Comparison of ENCODE assay signal across 8 mouse cellular contexts in genomic region chrX:57052848-57053173, GRCm38 (mm10). TPM values are rescaled to one million over a fixed set of nuclear protein-coding genes. Genes with fewer than 3 reads are reported as not detected.
DNase-seq lines count a peak whose midpoint lies in the region; ATAC-seq lines count a peak whose summit lies in the region.

No protein-coding gene starts in this region.

- WGBS in kidney, embryonic 14.5 days, result 38% methylated on average over 4 of the region's 4 CpGs
- WGBS in hindbrain, embryonic 15.5 days, result 14% methylated on average over 4 of the region's 4 CpGs
- WGBS in midbrain, embryonic 13.5 days, result 26% methylated on average over 4 of the region's 4 CpGs

- peak overlapping the region; percentile 54 for H3K4me3 ChIP-seq in kidney, embryonic 14.5 days (ENCODE audit: low read length)
- H3K4me3 ChIP-seq in brown adipose tissue, adult 24 weeks (ENCODE audit: insufficient read depth, low read depth, low read length), result peak overlapping the region; percentile 98
- peak overlapping the region; percentile 63 for H3K4me3 ChIP-seq in hindbrain, embryonic 15.5 days
- peak overlapping the region; percentile 53 for H3K4me3 ChIP-seq in midbrain, embryonic 13.5 days (replicated peaks)

- H3K27ac ChIP-seq in kidney, embryonic 14.5 days (ENCODE audit: low read depth, low read length), result peak overlapping the region; percentile 92
- no peak overlapping the region for H3K27ac ChIP-seq in brown adipose tissue, adult 24 weeks (replicated peaks; ENCODE audit: low read depth, low read length)
- peak overlapping the region; percentile 97 for H3K27ac ChIP-seq in hindbrain, embryonic 15.5 days (replicated peaks)
- peak overlapping the region; percentile 95 for H3K27ac ChIP-seq in midbrain, embryonic 13.5 days

- no peaks in the 10 kb centered on the region for H3K27me3 ChIP-seq in kidney, embryonic 14.5 days (ENCODE audit: control insufficient read depth, insufficient read depth, low read length)
- no peaks in the 10 kb centered on the region for H3K27me3 ChIP-seq in hindbrain, embryonic 15.5 days
- H3K27me3 ChIP-seq in midbrain, embryonic 13.5 days, result no peaks in the 10 kb centered on the region

- H3K36me3 ChIP-seq in kidney, embryonic 14.5 days (ENCODE audit: control insufficient read depth, insufficient read depth, low read length), result peaks cover 4% of the 10 kb centered on the region; the same call in 1 of the 2 replicates
- H3K36me3 ChIP-seq in hindbrain, embryonic 15.5 days, result no peaks in the 10 kb centered on the region
- peaks cover 6% of the 10 kb centered on the region; the same call in 1 of the 2 replicates for H3K36me3 ChIP-seq in midbrain, embryonic 13.5 days

- H3K9me3 ChIP-seq in kidney, embryonic 14.5 days (ENCODE audit: control insufficient read depth, low read length), result no peaks in the 10 kb centered on the region
- H3K9me3 ChIP-seq in hindbrain, embryonic 15.5 days, result no peaks in the 10 kb centered on the region
- no peaks in the 10 kb centered on the region for H3K9me3 ChIP-seq in midbrain, embryonic 13.5 days

- H3K9ac ChIP-seq in kidney, embryonic 14.5 days (ENCODE audit: low read depth, low read length), result peak overlapping the region; percentile 61
- peak overlapping the region; percentile 62 for H3K9ac ChIP-seq in hindbrain, embryonic 15.5 days
- peak overlapping the region; percentile 66 for H3K9ac ChIP-seq in midbrain, embryonic 13.5 days (replicated peaks)

- no peaks in the 10 kb centered on the region for H3K4me1 ChIP-seq in kidney, embryonic 14.5 days (ENCODE audit: control insufficient read depth, insufficient read depth, low read length)
- H3K4me1 ChIP-seq in brown adipose tissue, adult 24 weeks (ENCODE audit: control insufficient read depth, insufficient read depth, insufficient read length, low read length), result no peaks in the 10 kb centered on the region
- 0 out of 2 replicates have a peak, but pooled peaks cover 4% of the 10 kb centered on the region for H3K4me1 ChIP-seq in hindbrain, embryonic 15.5 days (replicated peaks)
- H3K4me1 ChIP-seq in midbrain, embryonic 13.5 days (replicated peaks), result no peaks in the 10 kb centered on the region; the same call in 1 of the 2 replicates

- peak overlapping the region; percentile 39 for H3K4me2 ChIP-seq in kidney, embryonic 14.5 days (replicated peaks; ENCODE audit: low read depth, low read length)
- H3K4me2 ChIP-seq in hindbrain, embryonic 15.5 days, result peak overlapping the region; percentile 50
- H3K4me2 ChIP-seq in midbrain, embryonic 13.5 days (replicated peaks), result peak overlapping the region; percentile 49

- ATAC-seq in kidney, embryonic 14.5 days (ENCODE audit: low FRiP score, low TSS enrichment), result peak; percentile 74
- ATAC-seq in hindbrain, embryonic 15.5 days (ENCODE audit: low FRiP score, low read depth), result peak; percentile 71; the same call in 1 of the 2 replicates
- peak; percentile 77 for ATAC-seq in midbrain, embryonic 13.5 days

- intact Hi-C loops in left cerebral cortex, postnatal 36 days (cut with DNase I), result loop anchor here (10.0 kb wide), 1 partner anchor 408 kb away; no protein-coding TSS in a partner anchor

- DNase-seq in kidney, postnatal 36 days, result no peak
- no peak for DNase-seq in right cerebral cortex, postnatal 36 days (ENCODE audit: low spot score in 2 of 2)
- no peak for DNase-seq in gastrocnemius, postnatal 10 days
- DNase-seq in left cerebral cortex, postnatal 36 days (ENCODE audit: low spot score in 2 of 2), result no peak

RNA-seq across cellular contexts. Expression of gene Htatsf1, which starts 0.6 kb away (rescaled TPM):
- 51.2 and 76.2 TPM in 2 replicates for polyA plus RNA-seq in kidney, embryonic 14.5 days (2014; fragmentation: Nextera tagmentation; extraction: Ambion mirVana)
- 37.3 and 38.0 TPM in 2 replicates for polyA plus RNA-seq in brown adipose tissue, adult 24 weeks (2012; ENCODE audit: insufficient read depth, insufficient read length, missing spikeins)
- 85.5 and 87.6 TPM in 2 replicates for polyA plus RNA-seq in hindbrain, embryonic 15.5 days (2015; fragmentation: Nextera tagmentation; extraction: Ambion mirVana)
- 96.2 and 105 TPM in 2 replicates for polyA plus RNA-seq in midbrain, embryonic 13.5 days (2015; fragmentation: Nextera tagmentation; extraction: Ambion mirVana)
- total RNA-seq in gastrocnemius, postnatal 10 days (2021), result 10 to 100 TPM; 57.7 to 63.8 TPM
- 10 to 100 TPM; 53.4 to 56.2 TPM for total RNA-seq in left cerebral cortex, postnatal 36 days (2021)

RNA-seq across cellular contexts. Expression of gene Brs3, which starts 9.9 kb away (rescaled TPM):
- not detected in 2 replicates for polyA plus RNA-seq in kidney, embryonic 14.5 days (2014; fragmentation: Nextera tagmentation; extraction: Ambion mirVana)
- not detected in 2 replicates for polyA plus RNA-seq in brown adipose tissue, adult 24 weeks (2012; ENCODE audit: insufficient read depth, insufficient read length, missing spikeins)
- 0.38 and 0.52 TPM in 2 replicates for polyA plus RNA-seq in hindbrain, embryonic 15.5 days (2015; fragmentation: Nextera tagmentation; extraction: Ambion mirVana)
- polyA plus RNA-seq in midbrain, embryonic 13.5 days (2015; fragmentation: Nextera tagmentation; extraction: Ambion mirVana), result 0.07 TPM in 1 of 2 replicates, not detected in the other
- not detected for total RNA-seq in gastrocnemius, postnatal 10 days (2021)
- total RNA-seq in left cerebral cortex, postnatal 36 days (2021), result not detected

RNA-seq across cellular contexts. Expression of gene Vgll1, which starts 35.1 kb away (rescaled TPM):
- polyA plus RNA-seq in kidney, embryonic 14.5 days (2014; fragmentation: Nextera tagmentation; extraction: Ambion mirVana), result not detected in 2 replicates
- not detected in 2 replicates for polyA plus RNA-seq in brown adipose tissue, adult 24 weeks (2012; ENCODE audit: insufficient read depth, insufficient read length, missing spikeins)
- not detected in 2 replicates for polyA plus RNA-seq in hindbrain, embryonic 15.5 days (2015; fragmentation: Nextera tagmentation; extraction: Ambion mirVana)
- polyA plus RNA-seq in midbrain, embryonic 13.5 days (2015; fragmentation: Nextera tagmentation; extraction: Ambion mirVana), result not detected in 2 replicates
- not detected for total RNA-seq in gastrocnemius, postnatal 10 days (2021)
- total RNA-seq in left cerebral cortex, postnatal 36 days (2021), result not detected
